Mouse (Mus musculus): ENCODE data around the gene Sel1l3. TPM values are rescaled to one million over a fixed set of nuclear protein-coding genes. Genes with fewer than 3 reads are reported as not detected.

The Sel1l3 gene
- polyA plus RNA-seq, 1 experiment from 2014 or later = 0.12 TPM

- Histone ChIP-seq H3K9me3 (replicated peaks) (no peaks in the 10 kb centered on the region), H3K4me2 (no peak overlapping the region), H3K4me1 (replicated peaks) (no peaks in the 10 kb centered on the region), H3K36me3 (replicated peaks) (no peaks in the 10 kb centered on the region), H3K27ac (replicated peaks) (no peak overlapping the region), H3K27me3 (no peaks in the 10 kb centered on the region), H3K4me3 (replicated peaks) (no peak overlapping the region), H3K9ac (no peak overlapping the region)
- 50% methylated on average over 3 of the region's 3 CpGs for WGBS (ENCODE audit: insufficient replicate concordance)
- ATAC-seq (ENCODE audit: insufficient read depth) = no peak
Observed at GRCm38 (mm10) chr5:53194841-53195240, 18.9 kb downstream of the Sel1l3 start.

GRCm38 (mm10) chr5:53194421-53194820 is 19.3 kb downstream of the Sel1l3 start:
- no peaks in the 10 kb centered on the region for H3K36me3 ChIP-seq (replicated peaks)
- no peaks in the 10 kb centered on the region for H3K9me3 ChIP-seq (replicated peaks)
- no peak overlapping the region for H3K27ac ChIP-seq (replicated peaks)
- no peak for ATAC-seq (ENCODE audit: insufficient read depth)
- WGBS (ENCODE audit: insufficient replicate concordance) = 47% methylated on average over 2 of the region's 2 CpGs
- H3K27me3 ChIP-seq = no peaks in the 10 kb centered on the region
- H3K4me3 ChIP-seq (replicated peaks) = no peak overlapping the region
- no peaks in the 10 kb centered on the region for H3K4me1 ChIP-seq (replicated peaks)
- no peak overlapping the region for H3K4me2 ChIP-seq
- H3K9ac ChIP-seq = no peak overlapping the region

- Histone ChIP-seq H3K4me2 (no peak overlapping the region), H3K4me1 (replicated peaks) (no peaks in the 10 kb centered on the region), H3K9ac (no peak overlapping the region), H3K9me3 (replicated peaks) (no peaks in the 10 kb centered on the region), H3K27me3 (no peaks in the 10 kb centered on the region), H3K4me3 (replicated peaks) (no peak overlapping the region), H3K27ac (replicated peaks) (no peak overlapping the region), H3K36me3 (replicated peaks) (no peaks in the 10 kb centered on the region)
- no peak for ATAC-seq (ENCODE audit: insufficient read depth)
- WGBS (ENCODE audit: insufficient replicate concordance) = 72% methylated on average over 13 of the region's 13 CpGs
Observed at GRCm38 (mm10) chr5:53193092-53194030, 20.4 kb downstream of the Sel1l3 start.

GRCm38 (mm10) chr5:53188608-53189007 is 25.1 kb downstream of the Sel1l3 start:
- H3K4me1 ChIP-seq (replicated peaks) = no peaks in the 10 kb centered on the region
- no peaks in the 10 kb centered on the region for H3K9me3 ChIP-seq (replicated peaks)
- WGBS (ENCODE audit: insufficient replicate concordance) = 17% methylated on average over 2 of the region's 2 CpGs
- no peak overlapping the region for H3K9ac ChIP-seq
- H3K36me3 ChIP-seq (replicated peaks) = no peaks in the 10 kb centered on the region
- H3K4me2 ChIP-seq = no peak overlapping the region
- H3K27ac ChIP-seq (replicated peaks) = no peak overlapping the region
- H3K4me3 ChIP-seq (replicated peaks) = no peak overlapping the region
- no peaks in the 10 kb centered on the region for H3K27me3 ChIP-seq
- no peak for ATAC-seq (ENCODE audit: insufficient read depth)

GRCm38 (mm10) chr5:53187245-53187644 is 26.5 kb downstream of the Sel1l3 start:
- 57% methylated on average over 10 of the region's 10 CpGs for WGBS (ENCODE audit: insufficient replicate concordance)
- no peak for ATAC-seq (ENCODE audit: insufficient read depth)
- no peak overlapping the region for H3K4me2 ChIP-seq
- no peak overlapping the region for H3K27ac ChIP-seq (replicated peaks)
- no peaks in the 10 kb centered on the region for H3K4me1 ChIP-seq (replicated peaks)
- no peak overlapping the region for H3K4me3 ChIP-seq (replicated peaks)
- no peaks in the 10 kb centered on the region for H3K27me3 ChIP-seq
- no peaks in the 10 kb centered on the region for H3K36me3 ChIP-seq (replicated peaks)
- H3K9me3 ChIP-seq (replicated peaks) = no peaks in the 10 kb centered on the region
- no peak overlapping the region for H3K9ac ChIP-seq

GRCm38 (mm10) chr5:53185803-53186202 is 27.9 kb downstream of the Sel1l3 start:
- Histone ChIP-seq H3K9ac (no peak overlapping the region), H3K27me3 (no peaks in the 10 kb centered on the region), H3K27ac (replicated peaks) (no peak overlapping the region), H3K4me1 (replicated peaks) (no peaks in the 10 kb centered on the region), H3K4me2 (no peak overlapping the region), H3K9me3 (replicated peaks) (no peaks in the 10 kb centered on the region), H3K4me3 (replicated peaks) (no peak overlapping the region), H3K36me3 (replicated peaks) (no peaks in the 10 kb centered on the region)
- WGBS (ENCODE audit: insufficient replicate concordance) = 74% methylated on average over 11 of the region's 11 CpGs
- ATAC-seq (ENCODE audit: insufficient read depth) = no peak

- H3K4me3 ChIP-seq (replicated peaks) = no peak overlapping the region
- ATAC-seq (ENCODE audit: insufficient read depth) = no peak
- H3K4me1 ChIP-seq (replicated peaks) = no peaks in the 10 kb centered on the region
- no peaks in the 10 kb centered on the region for H3K9me3 ChIP-seq (replicated peaks)
- no peak overlapping the region for H3K4me2 ChIP-seq
- H3K27ac ChIP-seq (replicated peaks) = no peak overlapping the region
- no peaks in the 10 kb centered on the region for H3K36me3 ChIP-seq (replicated peaks)
- no peaks in the 10 kb centered on the region for H3K27me3 ChIP-seq
- H3K9ac ChIP-seq = no peak overlapping the region
- WGBS (ENCODE audit: insufficient replicate concordance) = 47% methylated on average over 5 of the region's 5 CpGs
Observed at GRCm38 (mm10) chr5:53179965-53180364, 33.8 kb downstream of the Sel1l3 start.

GRCm38 (mm10) chr5:53176703-53177102 is 37.0 kb downstream of the Sel1l3 start:
- no peaks in the 10 kb centered on the region for H3K9me3 ChIP-seq (replicated peaks)
- no peak overlapping the region for H3K4me3 ChIP-seq (replicated peaks)
- H3K4me2 ChIP-seq = no peak overlapping the region
- no peak for ATAC-seq (ENCODE audit: insufficient read depth)
- H3K9ac ChIP-seq = no peak overlapping the region
- no peaks in the 10 kb centered on the region for H3K36me3 ChIP-seq (replicated peaks)
- H3K27ac ChIP-seq (replicated peaks) = no peak overlapping the region
- 45% methylated on average over 6 of the region's 6 CpGs for WGBS (ENCODE audit: insufficient replicate concordance)
- H3K27me3 ChIP-seq = no peaks in the 10 kb centered on the region
- H3K4me1 ChIP-seq (replicated peaks) = no peaks in the 10 kb centered on the region

- Histone ChIP-seq H3K4me3 (replicated peaks) (no peak overlapping the region), H3K9ac (no peak overlapping the region), H3K27me3 (no peaks in the 10 kb centered on the region), H3K4me2 (no peak overlapping the region), H3K4me1 (replicated peaks) (no peaks in the 10 kb centered on the region), H3K27ac (replicated peaks) (no peak overlapping the region), H3K36me3 (replicated peaks) (no peaks in the 10 kb centered on the region), H3K9me3 (replicated peaks) (no peaks in the 10 kb centered on the region)
- WGBS (ENCODE audit: insufficient replicate concordance) = 34% methylated on average over 2 of the region's 4 CpGs
- no peak for ATAC-seq (ENCODE audit: insufficient read depth)
Observed at GRCm38 (mm10) chr5:53176075-53176474, 37.7 kb downstream of the Sel1l3 start.

GRCm38 (mm10) chr5:53175195-53175594 is 38.5 kb downstream of the Sel1l3 start:
- 64% methylated on average over 3 of the region's 3 CpGs for WGBS (ENCODE audit: insufficient replicate concordance)

GRCm38 (mm10) chr5:53174461-53174860 is 39.3 kb downstream of the Sel1l3 start:
- Histone ChIP-seq H3K36me3 (replicated peaks) (no peaks in the 10 kb centered on the region), H3K27ac (replicated peaks) (no peak overlapping the region), H3K9me3 (replicated peaks) (no peaks in the 10 kb centered on the region), H3K4me1 (replicated peaks) (no peaks in the 10 kb centered on the region), H3K9ac (no peak overlapping the region), H3K4me2 (no peak overlapping the region), H3K27me3 (no peaks in the 10 kb centered on the region), H3K4me3 (replicated peaks) (no peak overlapping the region)
- no peak for ATAC-seq (ENCODE audit: insufficient read depth)
- 75% methylated on average over 12 of the region's 12 CpGs for WGBS (ENCODE audit: insufficient replicate concordance)

More at GRCm38 (mm10) chr5:53175195-53175594, 38.5 kb downstream of the Sel1l3 start:
- Histone ChIP-seq H3K4me3 (replicated peaks) (no peak overlapping the region), H3K4me1 (replicated peaks) (no peaks in the 10 kb centered on the region), H3K27ac (replicated peaks) (no peak overlapping the region), H3K36me3 (replicated peaks) (no peaks in the 10 kb centered on the region), H3K9ac (no peak overlapping the region), H3K4me2 (no peak overlapping the region), H3K9me3 (replicated peaks) (no peaks in the 10 kb centered on the region), H3K27me3 (no peaks in the 10 kb centered on the region)
- no peak for ATAC-seq (ENCODE audit: insufficient read depth)
